Mouse (Mus musculus) heart, embryonic 12.5 days (tissue): Measurements from ENCODE around the gene Ralgps1. TPM values are rescaled to one million over a fixed set of nuclear protein-coding genes. Genes with fewer than 3 reads are reported as not detected.
"Not testable (repeated sequence)": the region's sequence is repeated elsewhere in the genome, so short reads cannot be mapped to it uniquely, and the experiment has no call there.

Source experiments
- ATAC-seq: fragments of 200-750 bp; cut with Nextera tagmentation; 2 replicates; pipeline ENCODE4 v1.8.0; 2017; ENCODE audit warnings: moderate TSS enrichment, moderate library complexity; ENCODE audit not compliant: insufficient number of reproducible peaks, low FRiP score
- H3K27ac ChIP-seq: fragments of 300-500 bp; sonication (generic); 2 replicates; pipeline ENCODE4 v1.5.1; 2016; ENCODE audit warnings: mild to moderate bottlenecking, moderate library complexity; ENCODE audit not compliant: poor library complexity, severe bottlenecking
- H3K27me3 ChIP-seq: fragments of 300-500 bp; sonication (generic); replicated peaks from 2 replicates; pipeline ENCODE4 v1.6.1; 2016; ENCODE audit warnings: mild to moderate bottlenecking, moderate library complexity
- H3K36me3 ChIP-seq: fragments of 300-500 bp; sonication (generic); 2 replicates; pipeline ENCODE4 v1.6.1; 2016; ENCODE audit warnings: mild to moderate bottlenecking, moderate library complexity
- H3K4me1 ChIP-seq: fragments of 300-500 bp; sonication (generic); replicated peaks from 2 replicates; pipeline ENCODE4 v1.6.1; 2016; ENCODE audit warnings: mild to moderate bottlenecking
- H3K4me2 ChIP-seq: fragments of 300-500 bp; sonication (generic); 2 replicates; pipeline ENCODE4 v1.6.1; 2016; ENCODE audit warnings: mild to moderate bottlenecking, moderate library complexity
- H3K4me3 ChIP-seq: fragments of 300-500 bp; sonication (generic); 2 replicates; pipeline ENCODE4 v1.5.1; 2016; ENCODE audit warnings: mild to moderate bottlenecking
- H3K9ac ChIP-seq: fragments of 300-500 bp; sonication (generic); 2 replicates; pipeline ENCODE4 v1.6.1; 2016; ENCODE audit warnings: mild to moderate bottlenecking, moderate library complexity
- H3K9me3 ChIP-seq: fragments of 300-500 bp; sonication (generic); replicated peaks from 2 replicates; pipeline ENCODE4 v1.6.1; 2016; ENCODE audit warnings: mild to moderate bottlenecking, moderate library complexity
- WGBS: fragments of 180-500 bp; shearing (Covaris S2); methylation state at CpG from one replicate; pipeline ENCODE4 v1.1.7; 2016; 5-methylcytosine and 5-hydroxymethylcytosine counted together
- polyA plus RNA-seq: library from polyadenylated mRNA; unstranded; fragments of >200 nt; fragmentation: Nextera tagmentation; extraction: Ambion mirVana; gene quantifications from 2 replicates; pipeline ENCODE4 v1.2.1, GENCODE M21; 2016

The Ralgps1 gene
- polyA plus RNA-seq, 1 experiment from 2014 or later = 6.3 TPM

GRCm38 (mm10) chr2:33345956-33346355 is 25.3 kb downstream of the Ralgps1 start:
- Histone ChIP-seq H3K27me3 (no peaks in the 10 kb centered on the region), H3K4me2 (no peak overlapping the region), H3K4me3 (no peak overlapping the region), H3K9me3 (no peaks in the 10 kb centered on the region), H3K9ac (no peak overlapping the region), H3K4me1 (peaks cover 52% of the 10 kb centered on the region), H3K27ac (peak overlapping the region; percentile 60), H3K36me3 (no peaks in the 10 kb centered on the region)
- ATAC-seq = peak; percentile 22; the same call in 1 of the 2 replicates
- 64% methylated on average over 4 of the region's 4 CpGs for WGBS

- no peaks in the 10 kb centered on the region for H3K9me3 ChIP-seq
- 21% methylated on average over 6 of the region's 6 CpGs for WGBS
- peak overlapping the region; percentile 60 for H3K27ac ChIP-seq
- H3K4me1 ChIP-seq = peaks cover 52% of the 10 kb centered on the region
- ATAC-seq = 0 out of 2 replicates have a peak, but pooled peaks have one; percentile 19
- no peaks in the 10 kb centered on the region for H3K27me3 ChIP-seq
- H3K4me3 ChIP-seq = no peak overlapping the region
- no peaks in the 10 kb centered on the region for H3K36me3 ChIP-seq
- no peak overlapping the region for H3K9ac ChIP-seq
- no peak overlapping the region for H3K4me2 ChIP-seq
Measured at GRCm38 (mm10) chr2:33345475-33345874, 25.8 kb downstream of the Ralgps1 start.

- H3K4me2 ChIP-seq = no peak overlapping the region
- H3K27me3 ChIP-seq = no peaks in the 10 kb centered on the region
- no peak overlapping the region for H3K27ac ChIP-seq
- H3K4me3 ChIP-seq = no peak overlapping the region
- H3K4me1 ChIP-seq = peaks cover 47% of the 10 kb centered on the region
- H3K9ac ChIP-seq = no peak overlapping the region
- no peak for ATAC-seq
- no peaks in the 10 kb centered on the region for H3K36me3 ChIP-seq
- H3K9me3 ChIP-seq = no peaks in the 10 kb centered on the region
- 66% methylated on average over 3 of the region's 3 CpGs for WGBS
Measured at GRCm38 (mm10) chr2:33343413-33343812, 27.9 kb downstream of the Ralgps1 start.

GRCm38 (mm10) chr2:33342148-33342547 is 29.1 kb downstream of the Ralgps1 start:
- H3K27ac ChIP-seq = no peak overlapping the region
- WGBS = 75% methylated on average over 4 of the region's 4 CpGs
- H3K4me1 ChIP-seq = peaks cover 46% of the 10 kb centered on the region
- H3K9me3 ChIP-seq = no peaks in the 10 kb centered on the region
- ATAC-seq = no peak
- H3K9ac ChIP-seq = no peak overlapping the region
- no peak overlapping the region for H3K4me3 ChIP-seq
- H3K36me3 ChIP-seq = no peaks in the 10 kb centered on the region
- H3K4me2 ChIP-seq = no peak overlapping the region
- no peaks in the 10 kb centered on the region for H3K27me3 ChIP-seq

GRCm38 (mm10) chr2:33335789-33336188 is 35.5 kb downstream of the Ralgps1 start:
- Histone ChIP-seq H3K4me1 (no peaks in the 10 kb centered on the region; the same call in 1 of the 2 replicates), H3K27ac (no peak overlapping the region), H3K36me3 (peaks cover 18% of the 10 kb centered on the region), H3K9me3 (no peaks in the 10 kb centered on the region), H3K4me3 (no peak overlapping the region), H3K4me2 (no peak overlapping the region), H3K27me3 (no peaks in the 10 kb centered on the region), H3K9ac (no peak overlapping the region)
- ATAC-seq = no peak

GRCm38 (mm10) chr2:33329622-33330021 is 41.7 kb downstream of the Ralgps1 start:
- no peaks in the 10 kb centered on the region for H3K9me3 ChIP-seq
- H3K4me3 ChIP-seq = no peak overlapping the region
- H3K4me1 ChIP-seq = 0 out of 2 replicates have a peak, but pooled peaks cover 3% of the 10 kb centered on the region
- no peak overlapping the region for H3K27ac ChIP-seq
- H3K36me3 ChIP-seq = no peaks in the 10 kb centered on the region
- WGBS = 86% methylated on average over 2 of the region's 3 CpGs
- no peak overlapping the region for H3K4me2 ChIP-seq
- no peak for ATAC-seq
- no peaks in the 10 kb centered on the region for H3K27me3 ChIP-seq
- H3K9ac ChIP-seq = no peak overlapping the region

- 78% methylated on average over 1 of the region's 1 CpGs for WGBS
- H3K36me3 ChIP-seq = no peaks in the 10 kb centered on the region
Measured at GRCm38 (mm10) chr2:33328941-33329340, 42.3 kb downstream of the Ralgps1 start.

GRCm38 (mm10) chr2:33325359-33325758 is 45.9 kb downstream of the Ralgps1 start:
- 62% methylated on average over 3 of the region's 3 CpGs for WGBS

More at GRCm38 (mm10) chr2:33328941-33329340, 42.3 kb downstream of the Ralgps1 start:
- no peak overlapping the region for H3K4me2 ChIP-seq
- H3K27me3 ChIP-seq = no peaks in the 10 kb centered on the region
- ATAC-seq = 0 out of 2 replicates have a peak, but pooled peaks have one; percentile 33
- no peak overlapping the region for H3K4me3 ChIP-seq
- H3K4me1 ChIP-seq = peaks cover 9% of the 10 kb centered on the region
- no peak overlapping the region for H3K9ac ChIP-seq
- no peak overlapping the region for H3K27ac ChIP-seq
- no peaks in the 10 kb centered on the region for H3K9me3 ChIP-seq

GRCm38 (mm10) chr2:33323799-33324595 is 47.3 kb downstream of the Ralgps1 start:
- Histone ChIP-seq H3K27ac (no peak overlapping the region), H3K9ac (no peak overlapping the region), H3K4me1 (peaks cover 36% of the 10 kb centered on the region), H3K9me3 (no peaks in the 10 kb centered on the region), H3K4me3 (no peak overlapping the region), H3K27me3 (no peaks in the 10 kb centered on the region), H3K4me2 (no peak overlapping the region), H3K36me3 (no peaks in the 10 kb centered on the region)
- 62% methylated on average over 8 of the region's 8 CpGs for WGBS
- no peak for ATAC-seq

More at GRCm38 (mm10) chr2:33325359-33325758, 45.9 kb downstream of the Ralgps1 start:
- no peak overlapping the region for H3K4me3 ChIP-seq
- no peak overlapping the region for H3K4me2 ChIP-seq
- no peak for ATAC-seq
- H3K4me1 ChIP-seq = peaks cover 25% of the 10 kb centered on the region
- no peak overlapping the region for H3K9ac ChIP-seq
- H3K36me3 ChIP-seq = no peaks in the 10 kb centered on the region
- H3K27ac ChIP-seq = no peak overlapping the region
- no peaks in the 10 kb centered on the region for H3K27me3 ChIP-seq
- H3K9me3 ChIP-seq = no peaks in the 10 kb centered on the region

- not testable (repeated sequence) for H3K27ac ChIP-seq, ATAC-seq, H3K9ac ChIP-seq, H3K27me3 ChIP-seq, H3K4me2 ChIP-seq, H3K9me3 ChIP-seq, H3K36me3 ChIP-seq, H3K4me3 ChIP-seq
- WGBS = 76% methylated on average over 9 of the region's 9 CpGs
- peaks cover 45% of the 10 kb centered on the region for H3K4me1 ChIP-seq
Measured at GRCm38 (mm10) chr2:33323043-33323625, 48.2 kb downstream of the Ralgps1 start.

- no peak overlapping the region for H3K4me3 ChIP-seq
- peaks cover 54% of the 10 kb centered on the region for H3K4me1 ChIP-seq
- no peaks in the 10 kb centered on the region for H3K27me3 ChIP-seq
- H3K36me3 ChIP-seq = no peaks in the 10 kb centered on the region
- H3K9me3 ChIP-seq = no peaks in the 10 kb centered on the region
- 67% methylated on average over 2 of the region's 2 CpGs for WGBS
- no peak overlapping the region for H3K4me2 ChIP-seq
- H3K9ac ChIP-seq = no peak overlapping the region
- no peak overlapping the region for H3K27ac ChIP-seq
- no peak for ATAC-seq
Measured at GRCm38 (mm10) chr2:33321641-33322040, 49.6 kb downstream of the Ralgps1 start.
